Mouse (Mus musculus): ENCODE data around the gene Txn1.
A peak's percentile ranks its signal among the peaks of the same experiment; 100 is the strongest.

Txn1 gene

DNA sequence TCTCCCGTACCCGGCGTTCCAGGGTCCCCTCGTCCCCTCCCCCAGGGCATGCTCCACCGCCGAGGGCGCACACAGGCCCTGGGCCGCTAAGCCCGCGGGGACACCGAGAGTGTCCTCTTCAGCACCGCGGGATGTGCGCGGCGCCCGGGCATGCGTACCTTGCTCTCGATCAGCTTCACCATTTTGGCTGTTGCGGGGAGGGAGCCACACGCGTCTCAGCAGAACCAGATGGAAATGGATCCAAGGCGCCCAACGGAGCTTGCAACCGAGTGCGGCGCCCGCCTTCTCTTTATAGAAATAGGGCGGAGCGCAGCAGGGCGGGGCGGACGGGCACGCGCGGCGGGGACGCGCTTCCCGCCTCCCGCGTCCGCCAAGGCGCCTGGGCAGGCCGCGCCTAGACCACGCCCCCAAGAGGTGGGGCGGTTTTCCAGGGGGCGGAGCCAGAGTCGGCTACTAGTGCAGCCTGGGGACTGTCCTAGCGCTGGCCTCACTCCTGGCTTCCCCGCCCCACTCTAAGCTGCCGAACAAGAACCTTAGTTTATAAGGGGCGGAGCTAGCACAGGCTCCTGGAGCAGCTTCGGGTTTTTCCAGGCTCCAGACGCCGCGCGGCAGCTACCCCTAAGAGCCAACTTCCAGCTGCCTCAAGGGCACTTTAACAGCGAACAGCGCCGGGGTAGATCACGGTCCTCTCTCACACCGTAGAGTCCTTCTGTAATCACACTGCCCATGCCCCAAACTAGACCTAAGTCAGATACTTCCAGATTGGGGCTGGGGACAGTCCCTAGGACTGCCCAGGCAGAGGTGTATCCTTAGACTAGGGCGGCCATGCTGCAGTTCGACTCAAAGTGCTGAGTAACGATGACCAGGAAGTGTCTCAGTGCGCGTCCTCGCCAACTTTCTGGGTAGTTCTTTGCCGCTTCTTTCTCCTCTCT is at the start of gene Txn1:
Gene Txn1 (minus strand): TSS at position 383 of the 932 bp plus-strand sequence.
- DNase-seq (ENCODE audit: low read depth in 2 of 2, low spot score in 2 of 2): peak; percentile 90 to 93

DNA sequence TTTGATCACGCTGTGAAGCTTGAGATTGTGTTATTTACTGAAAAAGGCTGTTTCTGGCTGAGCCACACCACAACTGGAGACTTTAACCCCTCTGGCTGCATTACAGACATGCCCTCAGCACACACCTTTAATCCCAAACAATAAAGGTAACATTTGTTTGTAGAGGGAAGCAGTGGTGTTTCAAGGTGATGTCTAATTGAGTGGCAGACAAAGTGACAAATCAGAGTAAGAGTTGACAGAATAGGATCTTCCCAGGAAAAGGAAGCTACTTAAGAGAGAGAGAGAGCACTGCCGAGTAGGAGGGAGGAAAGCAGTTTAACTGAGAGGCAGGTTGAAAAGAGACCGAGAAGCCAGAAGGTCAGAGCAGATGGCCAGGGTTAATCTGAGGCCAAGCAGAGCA is 47.3 kb upstream of the Txn1 start:
- no peak for DNase-seq (ENCODE audit: low read depth in 2 of 2, low spot score in 2 of 2)

DNA sequence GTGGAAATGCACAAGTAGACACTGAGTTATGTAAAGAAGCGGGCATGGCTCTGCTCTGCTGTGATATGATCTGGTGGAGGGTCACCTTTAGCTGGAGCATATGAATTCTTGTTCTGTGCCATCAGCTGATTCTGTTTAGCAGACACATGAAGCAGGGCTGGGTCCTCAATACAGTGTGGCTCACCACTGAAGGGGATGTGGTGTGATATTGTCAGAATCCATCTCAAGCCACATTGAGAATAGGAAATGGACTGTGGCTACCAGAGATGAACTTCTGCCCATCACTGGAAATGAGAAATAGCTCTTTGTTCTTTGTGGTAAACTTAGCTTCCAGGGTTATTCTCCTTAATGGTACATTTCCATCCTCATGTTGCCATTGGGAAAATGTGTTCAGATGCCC is 35.2 kb upstream of the Txn1 start:
- DNase-seq (ENCODE audit: low read depth in 2 of 2, low spot score in 2 of 2): no peak

DNA sequence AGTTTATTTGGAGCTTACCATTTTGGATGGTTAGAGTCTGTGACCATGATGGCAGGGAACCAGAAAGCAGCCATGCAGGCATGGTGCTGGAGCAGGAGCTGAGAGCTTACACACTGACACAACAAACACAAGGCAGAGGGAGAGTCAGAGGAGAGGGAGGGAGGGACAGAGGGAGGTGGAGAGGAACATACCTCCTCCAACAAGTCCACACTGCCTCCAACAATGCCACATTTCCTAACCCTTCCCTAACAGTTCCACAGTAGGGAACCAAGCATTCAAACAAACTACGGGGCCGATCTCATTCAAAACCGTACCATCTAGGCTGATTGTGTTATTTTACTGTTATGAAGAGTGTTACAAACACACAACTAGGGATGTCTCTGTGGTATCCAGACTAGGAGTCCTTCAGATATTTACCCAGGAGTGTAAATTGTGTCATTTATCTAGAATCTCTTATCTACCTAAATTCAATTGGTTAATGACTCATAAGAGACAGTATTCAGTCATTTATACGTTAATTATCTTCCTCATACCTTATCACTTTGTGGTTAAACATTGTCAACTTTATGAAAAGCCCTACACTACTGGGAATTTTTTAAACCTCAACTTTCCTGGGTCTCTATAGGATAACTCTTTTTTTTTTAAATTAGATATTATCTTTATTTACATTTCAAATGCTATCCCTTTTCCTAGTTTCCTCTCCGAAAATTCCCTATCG is 18.3 kb upstream of the Txn1 start:
- no peak for DNase-seq (ENCODE audit: low read depth in 2 of 2, low spot score in 2 of 2)

DNA sequence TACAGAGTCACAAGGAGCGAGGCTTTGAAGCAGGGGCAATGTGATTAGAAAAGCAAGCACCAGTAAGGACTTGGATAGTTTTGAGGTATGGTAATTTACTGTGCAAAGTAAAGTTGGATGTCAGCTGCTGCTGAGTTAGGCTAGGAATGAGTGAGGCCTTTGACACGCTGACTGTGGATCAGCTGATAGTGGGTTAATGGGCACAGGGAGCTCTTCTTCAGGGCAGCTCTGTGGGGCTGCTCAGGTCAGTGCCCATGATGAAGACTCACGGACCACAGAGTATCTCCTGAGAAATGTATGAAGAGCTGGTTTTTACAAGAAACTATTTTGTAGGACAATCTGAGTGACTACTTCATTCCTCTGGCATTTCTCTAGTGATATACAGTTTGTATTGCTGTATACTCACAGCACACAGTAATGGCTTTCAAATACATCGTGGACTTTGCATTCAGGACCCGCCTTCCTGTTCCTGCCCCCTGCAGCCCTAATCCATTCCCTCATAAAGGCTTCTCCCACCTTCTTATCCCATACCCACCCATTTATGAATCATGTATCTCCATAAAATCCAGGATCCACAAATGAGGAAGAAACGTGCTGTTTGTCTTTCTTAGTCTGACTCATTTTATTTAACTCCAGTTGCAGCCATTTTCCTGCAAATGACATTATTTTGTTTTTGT is 17.5 kb upstream of the Txn1 start:
- DNase-seq (ENCODE audit: low read depth in 2 of 2, low spot score in 2 of 2): no peak

DNA sequence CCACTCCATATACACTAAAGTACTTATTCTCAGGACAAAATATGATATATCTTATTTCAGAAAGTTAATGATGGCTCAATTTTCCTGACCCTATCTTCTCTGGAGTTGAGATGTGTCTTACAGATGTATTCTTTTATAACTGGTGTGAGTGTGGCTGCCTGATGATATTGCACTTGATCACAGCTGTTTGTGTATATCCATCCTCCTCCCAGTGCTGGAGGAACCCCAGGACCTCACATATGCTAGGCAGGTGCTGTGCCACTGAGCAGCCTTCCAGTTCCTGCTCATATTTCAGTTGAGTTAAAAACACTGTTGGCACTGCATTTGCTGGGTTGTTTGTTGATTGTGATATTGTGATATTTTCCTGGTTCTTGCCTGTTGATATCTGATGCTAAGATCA is 14.1 kb upstream of the Txn1 start:
- DNase-seq (ENCODE audit: low read depth in 2 of 2, low spot score in 2 of 2): no peak

DNA sequence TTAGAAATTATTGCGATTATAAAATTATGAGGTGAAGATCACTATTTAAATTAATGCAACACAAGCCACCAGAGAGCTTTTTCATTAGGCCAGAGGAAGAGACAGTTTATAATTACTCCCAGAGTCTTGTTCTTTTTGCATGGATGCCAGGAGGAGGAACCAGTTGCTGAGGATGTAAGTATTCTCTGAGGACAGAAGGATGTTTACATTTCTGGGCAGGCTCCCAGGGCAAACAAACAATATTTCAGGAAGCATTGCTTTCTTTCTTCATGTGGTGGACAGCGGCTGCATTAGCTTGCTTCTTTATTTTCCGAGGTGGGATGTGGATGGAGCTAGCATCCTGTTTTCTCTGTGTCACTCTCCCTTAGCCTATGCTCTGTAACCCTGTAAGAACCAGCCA is 11.0 kb upstream of the Txn1 start:
- DNase-seq (ENCODE audit: low read depth in 2 of 2, low spot score in 2 of 2): no peak

DNA sequence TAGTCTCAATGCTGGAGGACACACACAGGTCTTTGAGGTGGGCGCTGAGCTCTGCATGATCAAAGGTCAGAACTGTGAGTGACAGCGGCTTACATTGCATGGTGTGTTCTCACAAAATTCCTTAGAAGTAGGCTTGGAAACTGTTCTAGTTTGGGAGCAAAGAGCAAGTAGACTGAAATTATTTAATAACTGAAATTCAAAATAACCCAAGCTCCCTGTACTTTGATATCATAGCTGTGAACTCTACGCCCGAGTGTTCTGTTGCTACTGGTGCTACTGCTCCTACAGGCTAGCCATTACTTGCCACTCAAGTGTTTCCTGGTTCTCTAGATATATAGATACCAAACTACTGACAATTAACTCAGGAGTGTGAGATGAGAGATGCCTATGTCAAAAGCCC is 9.3 kb upstream of the Txn1 start:
- no peak for DNase-seq (ENCODE audit: low read depth in 2 of 2, low spot score in 2 of 2)

DNA sequence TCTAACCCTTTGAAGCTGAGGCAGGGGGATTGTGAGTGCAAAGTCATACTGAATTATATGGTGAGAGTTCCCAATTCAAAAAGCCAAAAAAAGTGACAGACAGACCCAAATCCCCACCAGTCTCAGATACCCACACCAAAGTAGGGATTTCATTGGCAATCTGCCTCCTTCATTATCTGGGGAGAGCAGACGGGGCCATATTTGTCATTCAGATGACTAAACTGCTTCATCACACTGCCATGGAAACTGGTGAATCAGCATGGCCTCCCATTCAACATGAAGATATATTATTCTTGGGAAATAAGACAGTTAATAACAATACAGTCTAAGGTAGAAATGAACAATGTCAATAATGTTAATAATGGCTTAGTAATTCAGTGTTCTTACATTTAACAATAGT is 7.9 kb upstream of the Txn1 start:
- DNase-seq (ENCODE audit: low read depth in 2 of 2, low spot score in 2 of 2): no peak

DNA sequence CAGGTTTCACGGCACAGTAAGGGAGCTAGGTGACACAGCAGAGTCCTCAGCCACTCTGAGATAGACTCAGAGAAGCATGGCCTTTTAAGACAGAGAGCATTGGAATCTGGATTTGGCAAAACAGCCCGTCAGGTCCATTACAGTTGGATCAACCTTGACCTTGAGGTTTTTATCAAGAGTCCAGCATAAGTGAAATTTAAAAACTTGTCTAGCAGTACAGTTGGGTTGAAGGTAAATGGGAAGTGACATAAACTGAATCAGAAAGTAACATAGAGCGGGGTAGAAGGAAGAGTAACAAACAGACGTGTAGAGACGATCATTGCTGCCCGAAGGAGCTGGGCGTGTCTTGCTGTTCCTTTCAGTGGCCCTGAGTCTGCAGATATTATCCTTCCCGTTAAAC is 2.8 kb upstream of the Txn1 start:
- no peak for DNase-seq (ENCODE audit: low read depth in 2 of 2, low spot score in 2 of 2)

DNA sequence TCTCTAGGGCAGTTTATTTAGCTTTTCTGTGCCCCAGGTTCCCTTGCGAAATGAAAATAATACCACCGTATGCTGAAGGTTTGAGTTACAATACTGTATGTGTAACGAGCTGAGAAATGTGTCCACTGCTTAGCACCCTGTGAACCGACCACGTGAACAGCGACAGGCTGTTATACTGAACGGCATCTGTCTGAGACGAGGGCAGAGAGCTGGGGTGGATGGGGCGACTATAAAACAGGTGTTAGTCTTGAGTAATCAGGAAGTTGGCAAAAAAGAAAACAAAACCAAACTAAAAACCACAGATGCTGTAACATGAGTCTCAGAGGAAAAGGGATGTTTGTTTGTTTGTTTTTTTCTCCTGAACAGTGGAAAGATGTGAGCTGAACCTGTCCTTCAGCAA is 1.9 kb upstream of the Txn1 start:
- DNase-seq (ENCODE audit: low read depth in 2 of 2, low spot score in 2 of 2): no peak

DNA sequence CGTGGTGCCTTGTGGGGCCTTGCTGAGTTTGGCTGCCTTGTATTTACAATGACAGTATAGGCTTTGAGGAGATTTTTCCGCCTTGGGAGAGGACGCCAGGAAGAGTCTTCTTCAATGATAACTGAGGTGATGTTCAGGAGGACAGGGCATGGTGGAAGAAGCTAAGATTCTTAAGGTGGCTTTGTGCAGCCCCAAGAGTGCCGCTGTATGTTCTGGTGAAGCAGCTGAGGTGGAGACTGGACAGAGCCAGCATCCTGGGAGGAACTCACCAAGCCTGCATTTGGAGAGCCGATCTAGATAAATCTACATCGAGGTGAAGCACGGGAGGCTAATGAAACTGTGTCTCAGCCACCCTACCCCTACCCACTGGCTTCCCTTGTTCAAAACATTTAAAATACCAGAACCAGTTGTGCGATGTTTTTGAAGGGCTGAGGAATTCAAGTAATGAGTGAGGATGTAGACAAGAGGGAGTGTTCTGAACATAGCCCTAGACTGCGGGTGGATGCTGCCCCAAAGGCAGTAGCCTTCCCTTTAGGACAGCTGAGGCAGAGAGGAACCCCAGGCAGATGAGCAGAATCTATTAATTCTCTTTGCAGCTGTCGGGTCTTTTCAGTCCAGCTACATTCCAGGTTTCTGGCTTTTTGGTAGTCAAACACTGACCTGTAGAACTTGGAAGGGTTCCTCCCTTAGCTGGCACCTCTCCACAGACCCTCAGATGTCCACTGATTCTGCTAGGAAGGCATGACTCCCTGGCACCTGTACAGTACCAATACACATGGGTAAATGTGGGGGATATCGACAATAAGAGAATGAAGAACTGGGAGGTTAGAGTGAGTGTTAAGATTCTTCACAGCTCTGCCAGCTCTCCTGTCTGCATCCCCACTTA is 1.2 kb upstream of the Txn1 start:
- no peak for DNase-seq (ENCODE audit: low read depth in 2 of 2, low spot score in 2 of 2)

DNA sequence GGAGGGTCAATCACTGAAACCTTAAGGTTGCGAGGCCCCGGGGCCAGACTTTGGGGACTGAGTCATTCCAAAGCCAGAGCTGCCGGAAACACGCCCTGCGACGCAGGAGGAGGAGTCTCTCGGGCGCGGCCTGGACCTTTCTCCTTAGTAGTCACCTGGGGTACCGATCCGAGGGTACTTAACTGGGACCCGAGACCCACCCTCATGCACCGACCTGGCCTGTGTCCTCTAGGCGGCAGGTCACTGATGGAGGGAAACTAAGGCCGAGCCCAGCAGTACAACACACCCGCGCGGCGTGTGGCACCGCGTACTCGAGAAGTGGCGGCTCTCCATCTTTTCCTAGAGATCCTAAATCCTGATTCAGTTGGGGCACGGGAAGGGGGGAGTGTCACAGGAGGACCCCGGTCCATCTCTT is 660 bp downstream of the Txn1 start:
- peak; percentile 18 to 43 for DNase-seq (ENCODE audit: low read depth in 2 of 2, low spot score in 2 of 2)

DNA sequence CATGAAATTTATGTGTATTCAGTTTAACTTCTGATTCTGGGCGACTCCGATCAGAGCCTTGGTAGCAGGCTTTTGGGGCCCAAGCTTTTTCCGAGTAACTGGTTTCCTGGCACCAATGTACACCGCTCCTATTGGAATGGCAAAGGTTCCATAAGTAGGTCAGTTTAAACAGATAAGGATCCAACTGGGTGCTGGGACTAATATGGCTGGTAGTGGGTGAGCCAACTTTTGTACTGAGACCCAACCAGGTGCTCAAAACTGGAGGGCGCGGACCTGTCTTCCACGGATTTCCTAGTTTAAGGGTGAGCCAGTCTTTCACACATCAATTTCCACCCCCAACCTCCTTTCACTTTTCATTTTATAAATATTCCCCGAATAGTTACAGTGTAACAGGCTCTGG is 1.2 kb downstream of the Txn1 start:
- no peak for DNase-seq (ENCODE audit: low read depth in 2 of 2, low spot score in 2 of 2)

DNA sequence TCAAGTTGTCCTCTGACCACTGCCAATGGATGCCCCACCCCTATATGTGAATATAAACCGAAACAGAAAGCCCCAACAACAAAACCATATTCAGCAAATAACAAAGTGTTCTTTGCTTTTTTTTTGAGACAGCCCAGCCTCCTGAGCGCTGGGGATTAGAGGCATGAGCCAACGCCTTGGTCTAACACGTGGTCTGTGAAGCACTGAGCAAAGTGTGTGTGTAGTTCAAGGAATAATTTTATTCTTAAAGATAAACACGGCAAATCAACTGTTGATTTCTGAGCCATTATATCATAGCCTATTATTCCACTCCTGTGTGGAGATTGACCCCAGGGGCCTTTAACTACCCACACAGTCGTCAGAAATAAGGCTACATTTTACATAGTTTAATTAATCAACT is 1.6 kb downstream of the Txn1 start:
- DNase-seq (ENCODE audit: low read depth in 2 of 2, low spot score in 2 of 2): no peak

DNA sequence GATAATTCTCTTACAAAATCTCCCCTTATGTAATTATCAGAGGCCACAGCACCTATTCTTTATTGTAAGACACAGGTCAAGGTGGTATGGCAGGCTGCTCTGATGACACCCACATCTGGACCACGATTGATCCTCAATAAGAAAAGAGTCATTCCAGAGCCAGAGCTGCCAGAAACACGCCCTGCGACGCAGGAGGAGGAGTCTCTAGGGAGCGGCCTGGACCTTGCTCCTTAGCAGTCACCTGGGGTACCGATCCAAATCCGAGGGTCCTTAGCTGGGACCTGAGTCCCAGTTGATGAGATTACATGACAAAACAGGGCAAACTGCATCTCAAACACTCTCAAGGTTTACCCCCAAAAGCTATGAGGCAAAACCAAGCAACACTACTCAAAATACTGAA is 2.4 kb downstream of the Txn1 start:
- no peak for DNase-seq (ENCODE audit: low read depth in 2 of 2, low spot score in 2 of 2)

DNA sequence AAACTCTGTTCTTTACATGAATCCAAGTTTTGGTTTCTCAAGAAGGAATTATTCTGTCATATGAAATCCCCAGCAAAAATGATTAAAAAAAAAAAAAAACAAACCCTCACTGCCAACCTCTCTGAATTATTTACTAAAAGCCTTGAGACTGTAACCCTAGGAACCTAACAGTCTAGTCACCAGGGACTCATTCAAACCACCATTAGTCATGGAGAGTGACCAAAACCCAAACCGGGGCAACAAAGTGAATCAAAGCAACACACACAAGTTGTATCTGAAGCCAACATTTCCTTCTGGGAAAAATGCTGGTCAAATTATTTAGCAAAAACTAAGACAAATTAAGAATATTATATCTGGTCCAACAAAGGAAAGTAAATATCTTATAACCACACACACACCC is 3.3 kb downstream of the Txn1 start:
- DNase-seq (ENCODE audit: low read depth in 2 of 2, low spot score in 2 of 2): no peak

DNA sequence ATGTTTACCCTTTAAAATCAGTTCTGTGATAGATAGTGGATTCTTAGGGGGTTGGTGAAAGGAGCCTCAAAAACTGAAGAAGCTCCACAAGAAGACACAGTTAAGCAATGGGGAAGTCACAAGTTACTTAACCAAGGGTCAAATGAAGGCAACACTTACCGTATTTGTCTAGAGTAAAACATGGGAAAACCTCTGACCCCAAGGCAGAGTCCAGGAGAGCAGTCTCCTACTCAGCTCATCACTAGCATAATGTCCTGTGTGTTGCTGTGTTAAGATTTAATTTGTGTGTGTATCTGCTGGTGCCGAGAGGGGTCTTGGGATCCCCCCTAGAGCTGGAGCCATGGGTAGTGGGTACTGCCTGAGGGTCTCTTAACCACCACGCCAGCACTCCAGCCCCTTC is 3.8 kb downstream of the Txn1 start:
- DNase-seq (ENCODE audit: low read depth in 2 of 2, low spot score in 2 of 2): no peak

DNA sequence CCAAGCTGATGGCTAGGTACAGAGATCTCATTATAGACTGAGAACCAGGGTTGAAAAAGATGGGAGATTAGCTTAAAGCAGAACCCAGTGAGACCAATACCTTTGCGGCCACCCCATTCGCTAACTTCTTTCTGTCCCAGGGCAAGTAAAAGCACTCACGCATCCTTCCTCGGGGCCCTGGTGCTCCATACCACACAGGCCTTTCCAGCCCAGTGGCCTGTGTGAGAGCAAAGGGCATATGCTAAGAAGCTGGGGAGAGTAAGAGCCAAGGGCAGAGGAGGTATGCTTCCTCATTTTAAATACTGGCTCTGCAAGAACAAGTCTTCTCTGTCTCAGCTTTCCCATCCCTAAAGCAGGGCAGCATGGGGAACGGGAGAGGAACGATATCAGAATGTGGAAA is 6.3 kb downstream of the Txn1 start:
- no peak for DNase-seq (ENCODE audit: low read depth in 2 of 2, low spot score in 2 of 2)

DNA sequence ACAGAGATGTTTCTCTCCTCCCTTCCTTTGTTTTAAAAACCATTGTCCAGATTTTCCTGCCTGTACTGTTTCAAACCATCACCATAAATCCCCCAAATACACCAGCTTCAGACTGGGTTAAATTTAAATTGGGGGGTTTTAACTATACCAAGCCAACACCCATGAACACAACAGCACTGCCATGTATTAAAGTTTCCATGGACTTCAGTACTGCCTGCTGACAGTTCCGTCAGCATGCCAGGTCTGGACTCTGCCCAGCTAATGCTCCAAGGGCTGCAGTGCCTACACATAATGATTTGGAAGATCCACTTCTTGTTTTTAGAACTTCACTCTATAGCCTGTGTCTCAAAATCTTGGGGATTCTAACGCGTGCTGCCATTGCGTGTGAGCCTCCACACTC is 8.7 kb downstream of the Txn1 start:
- DNase-seq (ENCODE audit: low read depth in 2 of 2, low spot score in 2 of 2): no peak

DNA sequence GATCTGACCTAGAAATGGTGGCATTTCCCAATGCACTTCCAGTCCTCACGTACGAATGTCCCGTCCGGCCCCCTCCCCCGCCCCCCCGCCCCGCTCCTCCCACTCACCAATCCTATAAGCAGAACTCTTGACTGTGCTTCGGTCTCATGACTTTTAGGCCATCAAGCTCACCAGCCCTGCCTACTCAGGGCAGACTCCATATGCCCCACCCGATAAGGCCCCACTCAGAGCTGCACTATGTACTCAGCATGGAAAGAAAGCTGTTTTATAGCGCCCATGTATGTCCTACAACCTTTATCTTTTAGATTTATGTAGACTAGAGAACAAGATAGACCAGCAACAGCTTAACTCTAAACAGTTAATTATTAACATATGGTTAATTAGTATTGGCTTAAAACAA is 9.2 kb downstream of the Txn1 start:
- DNase-seq (ENCODE audit: low read depth in 2 of 2, low spot score in 2 of 2): no peak
